Mouse (Mus musculus): ENCODE measurements around the gene Uhmk1. TPM values are rescaled to one million over a fixed set of nuclear protein-coding genes. Genes with fewer than 3 reads are reported as not detected.

Uhmk1 gene
- polyA plus RNA-seq, 1 experiment from 2014 or later: 6.7 TPM

DNA sequence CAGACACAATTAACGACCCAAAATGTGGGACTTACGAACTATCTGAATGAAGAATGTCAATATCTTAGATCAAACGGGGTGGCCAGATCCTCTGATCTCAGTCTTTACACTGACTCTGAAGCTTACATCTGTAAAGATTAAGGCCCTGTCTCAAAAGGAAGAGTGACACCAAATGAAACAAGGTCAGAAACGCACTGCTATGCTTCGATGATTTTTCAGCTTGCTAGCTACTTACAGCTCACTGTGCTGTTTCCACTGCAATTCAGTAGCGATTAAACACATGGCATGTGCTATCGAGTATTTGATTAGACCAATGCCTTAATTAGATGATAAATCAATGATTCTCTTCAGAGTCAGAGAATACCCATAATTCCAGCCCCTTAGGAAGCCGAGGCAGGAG lies 61.2 kb downstream of the Uhmk1 start:
- no peak overlapping the region for H3K4me3 ChIP-seq (replicated peaks)
- 88% methylated on average over 8 of the region's 8 CpGs for WGBS
- no peak overlapping the region for H3K4me2 ChIP-seq (replicated peaks)
- H3K27ac ChIP-seq (replicated peaks): no peak overlapping the region
- H3K9ac ChIP-seq: no peak overlapping the region
- no peaks in the 10 kb centered on the region for H3K27me3 ChIP-seq
- no peaks in the 10 kb centered on the region for H3K4me1 ChIP-seq
- H3K9me3 ChIP-seq (replicated peaks): no peaks in the 10 kb centered on the region
- H3K36me3 ChIP-seq: peaks cover 38% of the 10 kb centered on the region
- no peak for ATAC-seq (ENCODE audit: insufficient number of reproducible peaks, low FRiP score, low TSS enrichment, low read depth)

DNA sequence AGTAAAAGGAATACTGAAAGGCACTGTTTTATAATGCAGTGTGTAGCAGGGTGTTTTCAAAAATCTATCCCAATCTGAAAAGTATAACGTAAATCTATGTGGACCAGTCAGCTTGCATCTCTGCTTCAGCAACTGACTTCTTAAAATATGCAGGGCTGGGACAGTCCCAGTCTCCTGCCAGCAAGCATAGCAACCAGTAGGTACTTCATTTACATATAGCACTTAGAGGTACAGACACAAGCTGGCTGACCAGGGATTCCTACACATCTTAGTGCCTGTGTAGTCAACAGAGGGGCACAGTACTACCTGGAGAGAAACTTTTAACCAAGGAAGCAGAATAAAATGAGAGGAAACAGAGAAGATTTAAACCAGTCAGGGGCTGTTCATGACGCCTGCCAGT lies 62.6 kb downstream of the Uhmk1 start:
- Histone ChIP-seq H3K9ac (no peak overlapping the region), H3K4me2 (replicated peaks) (no peak overlapping the region), H3K27ac (replicated peaks) (no peak overlapping the region), H3K27me3 (no peaks in the 10 kb centered on the region), H3K4me3 (replicated peaks) (no peak overlapping the region), H3K36me3 (peaks cover 34% of the 10 kb centered on the region), H3K9me3 (replicated peaks) (no peaks in the 10 kb centered on the region), H3K4me1 (0 out of 2 replicates have a peak, but pooled peaks cover 3% of the 10 kb centered on the region)
- 82% methylated on average over 2 of the region's 2 CpGs for WGBS
- no peak for ATAC-seq (ENCODE audit: insufficient number of reproducible peaks, low FRiP score, low TSS enrichment, low read depth)

DNA sequence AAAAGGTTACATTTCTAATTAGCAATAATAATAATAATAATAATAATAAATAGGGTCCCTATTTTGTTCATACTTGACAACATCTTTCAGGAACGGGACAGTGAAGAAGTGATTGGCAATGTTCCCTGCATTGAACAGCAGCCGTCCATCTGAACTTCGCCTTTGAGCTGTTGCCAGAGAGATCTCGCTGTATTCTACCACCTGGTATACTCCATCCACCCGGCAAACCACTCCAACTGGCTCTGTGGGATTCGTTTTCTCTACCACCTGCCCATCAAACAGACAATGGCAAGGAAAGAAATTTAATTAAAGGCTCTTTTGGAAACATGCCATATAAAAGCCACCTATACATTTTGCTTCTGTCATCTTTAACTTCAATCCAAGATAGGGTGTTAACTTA lies 64.3 kb downstream of the Uhmk1 start:
- Histone ChIP-seq H3K36me3 (peaks cover 34% of the 10 kb centered on the region), H3K9me3 (replicated peaks) (no peaks in the 10 kb centered on the region), H3K27me3 (no peaks in the 10 kb centered on the region), H3K27ac (replicated peaks) (no peak overlapping the region), H3K9ac (no peak overlapping the region), H3K4me3 (replicated peaks) (no peak overlapping the region), H3K4me2 (replicated peaks) (no peak overlapping the region), H3K4me1 (0 out of 2 replicates have a peak, but pooled peaks cover 3% of the 10 kb centered on the region)
- WGBS: 72% methylated on average over 6 of the region's 6 CpGs
- no peak for ATAC-seq (ENCODE audit: insufficient number of reproducible peaks, low FRiP score, low TSS enrichment, low read depth)

DNA sequence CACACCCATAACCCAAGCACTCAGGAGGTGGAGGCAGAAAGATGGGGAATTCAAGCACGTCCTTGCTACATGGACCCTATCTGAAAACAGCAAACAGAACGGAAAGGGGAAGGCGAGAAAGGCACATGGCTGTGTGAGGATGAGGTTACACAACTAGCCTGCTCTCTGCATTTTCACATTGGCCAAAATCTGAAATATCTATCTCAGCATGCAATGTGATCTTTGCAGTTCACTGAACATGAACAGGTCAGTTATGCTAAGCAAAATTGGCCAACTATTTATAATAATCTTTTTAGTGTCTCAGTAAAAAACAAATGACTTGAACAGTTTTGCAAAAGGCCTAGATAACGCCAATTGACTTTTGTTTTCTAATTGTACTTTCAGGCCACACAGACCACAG lies 65.4 kb downstream of the Uhmk1 start:
- Histone ChIP-seq H3K27me3 (no peaks in the 10 kb centered on the region), H3K4me1 (0 out of 2 replicates have a peak, but pooled peaks cover 3% of the 10 kb centered on the region), H3K36me3 (peaks cover 30% of the 10 kb centered on the region), H3K4me2 (replicated peaks) (no peak overlapping the region), H3K4me3 (replicated peaks) (no peak overlapping the region), H3K9ac (no peak overlapping the region), H3K27ac (replicated peaks) (no peak overlapping the region), H3K9me3 (replicated peaks) (no peaks in the 10 kb centered on the region)
- 86% methylated on average over 4 of the region's 4 CpGs for WGBS
- ATAC-seq (ENCODE audit: insufficient number of reproducible peaks, low FRiP score, low TSS enrichment, low read depth): no peak

DNA sequence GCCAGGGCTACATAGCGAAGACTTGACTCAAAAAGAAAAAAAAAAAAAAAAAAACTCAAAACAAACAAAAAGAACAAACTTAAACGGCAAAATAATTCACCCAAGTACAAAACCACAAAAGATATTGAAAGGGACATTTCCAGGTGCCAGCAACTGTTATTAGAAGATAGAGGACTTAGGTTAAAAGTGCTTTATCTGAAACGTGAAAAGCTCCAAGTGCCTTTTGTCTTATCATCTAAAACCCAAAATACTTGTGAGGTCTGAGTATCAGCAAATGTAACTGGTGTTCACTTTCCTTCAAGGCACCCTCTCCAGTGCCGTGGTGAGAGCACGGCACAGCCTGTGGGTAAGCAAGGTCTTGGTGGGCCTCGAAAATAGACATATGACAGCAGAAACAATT lies 66.7 kb downstream of the Uhmk1 start:
- Histone ChIP-seq H3K36me3 (peaks cover 32% of the 10 kb centered on the region), H3K9ac (no peak overlapping the region), H3K4me3 (replicated peaks) (no peak overlapping the region), H3K4me2 (replicated peaks) (no peak overlapping the region), H3K4me1 (0 out of 2 replicates have a peak, but pooled peaks cover 3% of the 10 kb centered on the region), H3K27ac (replicated peaks) (no peak overlapping the region), H3K9me3 (replicated peaks) (no peaks in the 10 kb centered on the region), H3K27me3 (no peaks in the 10 kb centered on the region)
- ATAC-seq (ENCODE audit: insufficient number of reproducible peaks, low FRiP score, low TSS enrichment, low read depth): no peak
- 92% methylated on average over 6 of the region's 6 CpGs for WGBS

DNA sequence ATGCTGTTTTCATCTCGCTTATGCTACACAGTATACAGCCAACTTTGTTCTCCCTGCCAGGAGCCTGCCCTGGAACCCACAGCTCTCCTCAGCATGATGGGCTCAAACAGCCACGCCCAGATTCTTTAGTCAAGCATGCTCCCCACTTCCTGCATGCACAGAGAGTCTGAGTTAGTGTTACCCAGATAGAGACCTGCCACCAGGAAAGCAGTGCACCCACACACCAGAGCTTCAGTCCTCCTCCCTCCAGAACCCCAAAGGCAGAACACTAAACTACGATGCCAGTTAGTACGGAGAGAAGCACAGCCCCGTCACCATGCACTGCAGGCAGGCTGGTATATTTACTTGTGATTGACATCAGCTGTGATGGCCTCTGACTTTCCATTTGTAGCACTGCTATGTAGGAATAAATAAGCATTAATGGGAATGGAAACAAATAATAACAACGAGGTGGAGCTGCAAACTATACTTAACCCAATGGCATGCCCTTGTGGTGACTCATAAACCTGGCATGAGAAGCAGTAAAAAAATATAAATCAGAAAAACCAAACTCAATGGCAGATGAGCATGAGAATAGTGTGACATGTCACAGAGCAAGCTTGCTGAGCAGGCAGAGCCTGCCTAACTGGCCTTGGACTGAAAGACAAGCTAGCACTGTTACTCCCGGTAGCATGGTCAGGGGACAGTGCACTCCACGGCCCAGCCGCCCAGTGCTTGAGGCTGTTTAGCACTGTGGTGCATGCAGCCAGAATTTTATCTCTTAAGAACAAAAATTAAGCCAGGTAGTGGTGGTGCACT lies 67.3 kb downstream of the Uhmk1 start:
- peak; percentile 51; the same call in 1 of the 2 replicates for ATAC-seq (ENCODE audit: insufficient number of reproducible peaks, low FRiP score, low TSS enrichment, low read depth)
- no peaks in the 10 kb centered on the region for H3K9me3 ChIP-seq (replicated peaks)
- H3K27me3 ChIP-seq: no peaks in the 10 kb centered on the region
- H3K36me3 ChIP-seq: peaks cover 38% of the 10 kb centered on the region
- H3K4me3 ChIP-seq (replicated peaks): no peak overlapping the region
- H3K27ac ChIP-seq (replicated peaks): 0 out of 2 replicates have a peak overlapping the region, but pooled peaks have one; percentile 28
- H3K4me1 ChIP-seq: 0 out of 2 replicates have a peak, but pooled peaks cover 3% of the 10 kb centered on the region
- WGBS: 62% methylated on average over 9 of the region's 9 CpGs
- no peak overlapping the region for H3K4me2 ChIP-seq (replicated peaks)
- H3K9ac ChIP-seq: no peak overlapping the region

DNA sequence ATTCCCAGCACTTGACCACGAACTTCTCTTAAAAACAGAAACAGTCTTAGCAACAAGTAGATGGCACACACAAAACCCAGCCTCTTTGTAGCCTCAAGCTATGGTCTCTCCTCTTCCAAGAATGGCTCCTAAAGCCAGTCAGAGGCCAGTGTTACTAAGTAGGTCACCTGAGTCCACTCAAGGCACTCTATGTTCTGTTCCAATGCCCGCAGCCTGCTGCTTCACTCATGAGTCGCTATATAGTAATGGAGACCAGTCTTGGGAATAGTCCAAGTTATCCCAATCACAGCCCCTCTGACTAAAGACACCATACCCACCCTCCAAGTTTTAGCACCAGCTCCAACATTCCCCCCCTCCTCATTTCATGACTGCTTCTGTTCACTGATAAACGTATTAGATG lies 69.6 kb downstream of the Uhmk1 start:
- peaks cover 47% of the 10 kb centered on the region for H3K36me3 ChIP-seq
- no peak overlapping the region for H3K27ac ChIP-seq (replicated peaks)
- H3K27me3 ChIP-seq: no peaks in the 10 kb centered on the region
- H3K9ac ChIP-seq: no peak overlapping the region
- no peak overlapping the region for H3K4me3 ChIP-seq (replicated peaks)
- no peaks in the 10 kb centered on the region for H3K9me3 ChIP-seq (replicated peaks)
- ATAC-seq (ENCODE audit: insufficient number of reproducible peaks, low FRiP score, low TSS enrichment, low read depth): no peak
- 87% methylated on average over 4 of the region's 4 CpGs for WGBS
- H3K4me2 ChIP-seq (replicated peaks): no peak overlapping the region
- H3K4me1 ChIP-seq: 0 out of 2 replicates have a peak, but pooled peaks cover 3% of the 10 kb centered on the region

Other genes with a start within 250 kb of the Uhmk1 start
- gene Hsd17b7, start 246.2 kb downstream of the Uhmk1 start, polyA plus RNA-seq (2015; fragmentation: Nextera tagmentation; extraction: Ambion mirVana): 20.3 and 21.5 TPM in 2 replicates
- 89.0 and 90.2 TPM in 2 replicates for gene Ddr2, start 104.6 kb downstream of the Uhmk1 start, polyA plus RNA-seq (2015; fragmentation: Nextera tagmentation; extraction: Ambion mirVana)
- 68.4 and 70.9 TPM in 2 replicates for gene Uap1, start 40.4 kb downstream of the Uhmk1 start, polyA plus RNA-seq (2015; fragmentation: Nextera tagmentation; extraction: Ambion mirVana)
- gene Sh2d1b2, start 17.4 kb upstream of the Uhmk1 start, polyA plus RNA-seq (2015; fragmentation: Nextera tagmentation; extraction: Ambion mirVana): not detected in 2 replicates
- gene Sh2d1b1, start 61.9 kb upstream of the Uhmk1 start, polyA plus RNA-seq (2015; fragmentation: Nextera tagmentation; extraction: Ambion mirVana): 0.08 and 0.28 TPM in 2 replicates
- gene Gm7694, start 90.9 kb upstream of the Uhmk1 start, polyA plus RNA-seq (2015; fragmentation: Nextera tagmentation; extraction: Ambion mirVana): 3.2 and 3.9 TPM in 2 replicates
- 1.3 and 1.5 TPM in 2 replicates for gene Spata46, start 93.4 kb upstream of the Uhmk1 start, polyA plus RNA-seq (2015; fragmentation: Nextera tagmentation; extraction: Ambion mirVana)